Mouse (Mus musculus): Measurements from ENCODE around the gene Shld1.

The Shld1 gene

GRCm38 (mm10) chr2:132686756-132687737 is at the start of gene Shld1:
Shld1 (plus strand) TSS chr2:132686931.
- peak; percentile 88 for DNase-seq

- DNase-seq, result no peak
These were observed 48.4 kb upstream of the Shld1 start for GRCm38 (mm10) chr2:132638306-132638705.

GRCm38 (mm10) chr2:132639337-132639736 is 47.4 kb upstream of the Shld1 start:
- no peak for DNase-seq

GRCm38 (mm10) chr2:132641196-132641595 is 45.5 kb upstream of the Shld1 start:
- no peak for DNase-seq

- peak; percentile 30 for DNase-seq
These were observed 43.6 kb upstream of the Shld1 start for GRCm38 (mm10) chr2:132643161-132643560.

GRCm38 (mm10) chr2:132646856-132647745 is 39.6 kb upstream of the Shld1 start:
- no peak for DNase-seq

GRCm38 (mm10) chr2:132649352-132649870 is 37.3 kb upstream of the Shld1 start:
- DNase-seq, result no peak

GRCm38 (mm10) chr2:132650546-132650945 is 36.2 kb upstream of the Shld1 start:
- no peak for DNase-seq

GRCm38 (mm10) chr2:132652476-132652875 is 34.3 kb upstream of the Shld1 start:
- DNase-seq, result no peak

- DNase-seq, result no peak
These were observed 31.8 kb upstream of the Shld1 start for GRCm38 (mm10) chr2:132654834-132655495.

- DNase-seq, result no peak
These were observed 29.5 kb upstream of the Shld1 start for GRCm38 (mm10) chr2:132657186-132657585.

- DNase-seq, result peak; percentile 29
These were observed 28.2 kb upstream of the Shld1 start for GRCm38 (mm10) chr2:132658412-132659120.

- DNase-seq, result no peak
These were observed 17.6 kb upstream of the Shld1 start for GRCm38 (mm10) chr2:132669091-132669490.

GRCm38 (mm10) chr2:132670290-132670689 is 16.4 kb upstream of the Shld1 start:
- DNase-seq, result no peak

GRCm38 (mm10) chr2:132672121-132672520 is 14.6 kb upstream of the Shld1 start:
- no peak for DNase-seq

- no peak for DNase-seq
These were observed 10.6 kb upstream of the Shld1 start for GRCm38 (mm10) chr2:132676111-132676510.

- no peak for DNase-seq
These were observed 1.7 kb upstream of the Shld1 start for GRCm38 (mm10) chr2:132685001-132685400.

GRCm38 (mm10) chr2:132688611-132689021 is 1.9 kb downstream of the Shld1 start:
- DNase-seq, result no peak

- DNase-seq, result no peak
These were observed 2.4 kb downstream of the Shld1 start for GRCm38 (mm10) chr2:132689188-132689568.

- DNase-seq, result no peak
These were observed 3.0 kb downstream of the Shld1 start for GRCm38 (mm10) chr2:132689569-132690231.

- DNase-seq, result no peak
These were observed 5.0 kb downstream of the Shld1 start for GRCm38 (mm10) chr2:132691731-132692130.
